Mouse (Mus musculus) lung, embryonic 15.5 days (tissue): ENCODE data around the gene Gapdh. TPM values are rescaled to one million over a fixed set of nuclear protein-coding genes. Genes with fewer than 3 reads are reported as not detected.

Source experiments
- ATAC-seq: fragments of 200-750 bp; cut with Nextera tagmentation; 2 replicates; pipeline ENCODE4 v1.8.0; 2017; ENCODE audit warnings: moderate number of reproducible peaks, borderline replicate concordance; ENCODE audit not compliant: low FRiP score, low TSS enrichment; ENCODE audit errors: extremely low read depth
- H3K27ac ChIP-seq: fragments of 300-500 bp; sonication (generic); 2 replicates; pipeline ENCODE4 v1.5.1; 2015; ENCODE audit warnings: moderate library complexity, mild to moderate bottlenecking, inconsistent platforms
- H3K27me3 ChIP-seq: fragments of 300-500 bp; sonication (generic); 2 replicates; pipeline ENCODE4 v1.6.1; 2015; ENCODE audit warnings: inconsistent platforms
- H3K36me3 ChIP-seq: fragments of 300-500 bp; sonication (generic); 2 replicates; pipeline ENCODE4 v1.6.1; 2015; ENCODE audit warnings: inconsistent platforms
- H3K4me1 ChIP-seq: fragments of 300-500 bp; sonication (generic); 2 replicates; pipeline ENCODE4 v1.6.1; 2015; ENCODE audit warnings: inconsistent platforms
- H3K4me2 ChIP-seq: fragments of 300-500 bp; sonication (generic); 2 replicates; pipeline ENCODE4 v1.6.1; 2015; ENCODE audit warnings: inconsistent platforms, mild to moderate bottlenecking, moderate library complexity
- H3K4me3 ChIP-seq: fragments of 300-500 bp; sonication (generic); 2 replicates; pipeline ENCODE4 v1.5.1; 2015; ENCODE audit warnings: mild to moderate bottlenecking, inconsistent platforms
- H3K9ac ChIP-seq: fragments of 300-500 bp; sonication (generic); 2 replicates; pipeline ENCODE4 v1.6.1; 2015; ENCODE audit warnings: inconsistent platforms
- H3K9me3 ChIP-seq: fragments of 300-500 bp; sonication (generic); 2 replicates; pipeline ENCODE4 v1.6.1; 2016; ENCODE audit warnings: inconsistent platforms
- WGBS: fragments of 180-500 bp; shearing (Covaris S2); methylation state at CpG from one replicate; pipeline ENCODE4 v1.1.7; 2015; 5-methylcytosine and 5-hydroxymethylcytosine counted together
- polyA plus RNA-seq: library from polyadenylated mRNA; unstranded; fragments of >200 nt; fragmentation: Nextera tagmentation; extraction: Ambion mirVana; gene quantifications from 2 replicates; pipeline ENCODE4 v1.2.1, GENCODE M21; 2015

The Gapdh gene
- polyA plus RNA-seq, 1 experiment from 2014 or later = 1,765 TPM

DNA sequence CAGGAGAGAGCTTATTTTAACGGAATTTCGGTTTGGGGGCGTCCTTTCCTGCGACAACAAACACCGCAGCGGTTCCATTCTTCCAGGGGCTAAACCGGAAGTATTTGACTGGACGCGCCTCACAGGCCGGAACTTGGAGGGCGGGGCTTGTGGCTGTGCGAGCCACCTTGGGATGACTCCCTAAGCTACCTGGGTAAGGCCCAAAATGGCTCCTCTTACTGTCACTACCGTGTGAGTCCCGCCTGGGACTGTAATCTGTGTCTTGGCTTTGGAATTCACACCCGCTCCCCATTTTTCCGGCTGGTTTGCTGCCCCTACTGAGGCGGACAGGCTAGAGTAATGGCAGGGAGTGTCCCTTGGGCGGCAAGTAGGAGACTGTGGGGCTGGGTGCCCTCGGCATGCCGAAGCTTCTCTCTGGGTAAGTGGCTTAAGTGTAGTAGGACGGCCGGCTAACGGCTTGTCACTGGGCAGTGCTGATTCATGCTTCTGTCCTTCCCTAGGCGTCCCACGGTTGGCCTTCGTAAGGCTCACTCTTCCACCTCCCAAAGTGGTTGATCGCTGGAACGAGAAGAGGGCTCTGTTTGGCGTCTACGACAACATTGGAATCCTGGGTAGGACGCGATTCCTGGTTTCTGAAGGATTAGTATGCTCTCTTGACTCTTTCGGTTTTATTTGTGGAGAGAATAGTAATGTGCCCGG is 25.9 kb upstream of the Gapdh start:
- peak; percentile 93 for ATAC-seq
- Histone ChIP-seq H3K9me3 (no peaks in the 10 kb centered on the region), H3K27ac (peak overlapping the region; percentile 99), H3K36me3 (peaks cover 48% of the 10 kb centered on the region), H3K4me1 (peaks cover 22% of the 10 kb centered on the region), H3K4me3 (peak overlapping the region; percentile 64), H3K4me2 (peak overlapping the region; percentile 66), H3K9ac (peak overlapping the region; percentile 80), H3K27me3 (no peaks in the 10 kb centered on the region)
- WGBS = under 1% methylated on average over 34 of the region's 34 CpGs

DNA sequence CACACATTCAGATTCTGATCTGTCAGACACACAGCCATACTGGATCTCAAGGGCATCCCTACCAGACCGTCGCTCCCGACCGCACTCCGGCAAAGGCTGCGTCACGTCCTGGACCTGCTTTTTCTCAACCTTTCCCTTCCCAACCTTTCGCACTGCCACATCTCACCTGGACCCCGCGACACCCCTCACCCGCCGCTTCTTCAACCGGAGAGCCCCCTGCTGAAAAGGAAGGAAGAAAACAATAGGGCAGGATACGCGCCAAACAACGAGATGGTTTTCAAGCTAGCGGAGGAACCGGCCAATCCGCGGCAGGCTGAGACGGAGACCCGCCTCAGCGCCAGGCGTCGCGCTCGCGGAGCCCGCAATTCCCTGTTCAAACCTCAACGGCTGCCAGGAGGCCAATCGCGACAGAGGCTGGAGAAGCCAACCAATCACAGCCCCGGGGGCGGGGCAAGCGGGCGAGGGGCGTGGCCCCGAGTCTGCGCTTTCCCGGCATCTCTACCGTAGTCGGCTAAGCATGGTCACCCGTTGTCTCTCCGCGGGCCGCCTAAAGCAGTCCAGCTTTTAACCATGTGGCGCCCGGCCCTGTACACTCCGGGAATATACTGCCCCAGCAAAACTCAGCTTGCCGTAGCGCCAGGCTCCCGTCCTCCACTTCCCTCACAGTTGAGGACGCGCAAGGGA is 25.2 kb upstream of the Gapdh start, which contains the start of the genes Ncapd2 and Mrpl51:
Gene Ncapd2 (minus strand): TSS at position 370 of the 684 bp plus-strand sequence.
Gene Mrpl51 (plus strand): TSS at position 470 of the 684 bp plus-strand sequence.
- peak; percentile 97 for ATAC-seq
- H3K9ac ChIP-seq = peak within 1 kb of the TSS; percentile 80
- peaks cover 55% of the 10 kb centered on the region for H3K36me3 ChIP-seq
- under 1% methylated on average over 54 of the region's 54 CpGs for whole genome bisulfite sequencing
- no peaks in the 10 kb centered on the region for H3K27me3 ChIP-seq
- no peaks in the 10 kb centered on the region for H3K9me3 ChIP-seq
- H3K4me2 ChIP-seq = peak within 1 kb of the TSS; percentile 66
- H3K27ac ChIP-seq = peak within 1 kb of the TSS; percentile 99
- peak within 1 kb of the TSS; percentile 64 for H3K4me3 ChIP-seq
- H3K4me1 ChIP-seq = peaks cover 22% of the 10 kb centered on the region

DNA sequence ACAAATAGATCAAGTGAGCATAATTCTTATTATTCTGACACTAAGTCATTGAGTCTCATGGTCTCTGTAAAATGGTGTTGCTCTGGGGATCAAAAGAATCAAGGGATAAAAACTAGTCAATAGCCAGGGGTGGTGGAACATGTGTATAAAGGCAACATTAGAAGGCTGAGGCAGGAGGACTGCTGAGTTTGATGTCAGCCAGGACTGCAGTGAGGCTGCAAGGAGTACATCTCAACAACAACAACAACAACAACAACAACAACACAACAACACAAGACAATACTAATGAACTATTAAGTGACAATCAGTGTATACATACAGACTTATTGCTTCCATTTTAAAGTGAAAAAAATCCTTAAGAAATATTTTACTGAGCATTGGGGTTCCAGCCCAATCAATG is 24.5 kb upstream of the Gapdh start:
- H3K4me1 ChIP-seq = peaks cover 22% of the 10 kb centered on the region
- H3K27me3 ChIP-seq = no peaks in the 10 kb centered on the region
- peaks cover 61% of the 10 kb centered on the region for H3K36me3 ChIP-seq
- peak overlapping the region; percentile 67 for H3K9ac ChIP-seq
- H3K4me2 ChIP-seq = peak overlapping the region; percentile 58
- ATAC-seq = no peak
- H3K27ac ChIP-seq = peak overlapping the region; percentile 99
- H3K4me3 ChIP-seq = peak overlapping the region; percentile 64
- no peaks in the 10 kb centered on the region for H3K9me3 ChIP-seq

DNA sequence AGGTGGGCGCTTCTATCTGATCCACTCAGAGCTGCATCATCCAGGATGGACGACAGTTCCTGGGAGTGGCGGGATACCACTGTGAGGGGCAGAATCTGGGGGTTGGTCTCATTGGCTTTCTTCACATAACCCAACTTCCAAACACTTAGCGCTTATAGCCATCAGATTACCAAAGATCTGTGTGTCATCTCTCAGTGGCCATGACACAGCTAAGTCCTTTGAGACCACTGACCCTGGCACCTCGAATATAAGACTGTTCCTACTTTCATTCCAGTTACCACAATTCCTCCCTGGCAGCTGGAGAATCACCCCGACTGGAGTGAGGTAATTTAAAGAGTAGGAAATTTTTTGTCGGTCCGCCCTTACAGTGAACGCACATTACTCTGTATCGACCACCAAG is 19.9 kb upstream of the Gapdh start:
- no peak for ATAC-seq
- Histone ChIP-seq H3K27me3 (no peaks in the 10 kb centered on the region), H3K4me2 (no peak overlapping the region), H3K9ac (no peak overlapping the region), H3K9me3 (no peaks in the 10 kb centered on the region), H3K36me3 (peaks cover 84% of the 10 kb centered on the region), H3K4me1 (peaks cover 10% of the 10 kb centered on the region), H3K27ac (no peak overlapping the region), H3K4me3 (no peak overlapping the region)
- 96% methylated on average over 10 of the region's 10 CpGs for WGBS

- H3K4me1 ChIP-seq = no peaks in the 10 kb centered on the region
- H3K4me2 ChIP-seq = no peak overlapping the region
- WGBS = 78% methylated on average over 5 of the region's 5 CpGs
- H3K4me3 ChIP-seq = no peak overlapping the region
- H3K9ac ChIP-seq = no peak overlapping the region
- H3K9me3 ChIP-seq = no peaks in the 10 kb centered on the region
- H3K27ac ChIP-seq = no peak overlapping the region
- ATAC-seq = no peak
- peaks cover 97% of the 10 kb centered on the region for H3K36me3 ChIP-seq
- no peaks in the 10 kb centered on the region for H3K27me3 ChIP-seq
These were observed 15.9 kb upstream of the Gapdh start for GRCm38 (mm10) chr6:125182133-125182532.

DNA sequence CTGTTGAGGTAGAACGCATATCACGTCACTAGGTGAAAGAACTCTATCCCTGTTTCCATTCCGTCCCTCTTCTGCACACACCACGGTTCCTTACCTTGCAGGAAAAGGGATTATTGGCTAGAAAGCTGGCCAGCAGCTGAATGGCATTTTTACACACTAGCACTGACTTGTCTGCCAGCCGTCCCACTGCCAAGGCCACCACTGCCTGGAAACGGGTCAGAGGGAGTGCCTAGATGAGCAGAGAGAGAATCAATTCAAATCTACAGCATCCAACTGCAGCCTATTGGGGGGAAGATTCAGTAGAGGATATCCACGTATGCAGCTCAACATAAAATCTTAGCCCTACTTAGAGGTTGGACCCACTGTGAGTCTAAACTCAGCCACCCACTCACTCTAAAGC is 13.3 kb upstream of the Gapdh start:
- no peaks in the 10 kb centered on the region for H3K27me3 ChIP-seq
- H3K36me3 ChIP-seq = peaks cover 97% of the 10 kb centered on the region
- H3K9me3 ChIP-seq = no peaks in the 10 kb centered on the region
- H3K9ac ChIP-seq = no peak overlapping the region
- H3K4me1 ChIP-seq = no peaks in the 10 kb centered on the region
- H3K4me2 ChIP-seq = no peak overlapping the region
- ATAC-seq = no peak
- 95% methylated on average over 7 of the region's 7 CpGs for WGBS
- no peak overlapping the region for H3K27ac ChIP-seq
- no peak overlapping the region for H3K4me3 ChIP-seq

DNA sequence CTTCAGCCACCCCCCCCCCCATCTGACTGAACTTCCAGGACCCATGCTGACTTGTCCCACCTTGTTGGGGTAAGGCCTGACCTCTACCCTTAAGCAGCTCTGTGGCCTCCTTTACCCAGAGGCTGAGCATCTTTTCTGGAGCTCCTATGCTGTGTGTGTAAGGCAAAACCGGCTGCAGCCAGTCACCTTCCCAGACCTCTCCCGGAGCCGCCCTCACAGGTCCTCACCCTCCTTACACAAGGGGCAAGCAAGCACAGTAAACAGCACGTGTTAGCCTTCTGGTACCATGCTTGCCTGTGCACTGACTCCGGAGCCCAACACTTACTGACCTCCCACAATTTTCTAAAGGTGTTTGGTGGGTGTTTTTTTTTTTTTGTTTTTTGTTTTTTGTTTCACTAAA is 9.2 kb upstream of the Gapdh start:
- no peaks in the 10 kb centered on the region for H3K4me1 ChIP-seq
- H3K27ac ChIP-seq = no peak overlapping the region
- H3K36me3 ChIP-seq = peaks cover 96% of the 10 kb centered on the region
- H3K4me3 ChIP-seq = no peak overlapping the region
- no peak overlapping the region for H3K4me2 ChIP-seq
- 89% methylated on average over 5 of the region's 5 CpGs for WGBS
- ATAC-seq = no peak
- no peaks in the 10 kb centered on the region for H3K27me3 ChIP-seq
- H3K9me3 ChIP-seq = no peaks in the 10 kb centered on the region
- H3K9ac ChIP-seq = no peak overlapping the region

DNA sequence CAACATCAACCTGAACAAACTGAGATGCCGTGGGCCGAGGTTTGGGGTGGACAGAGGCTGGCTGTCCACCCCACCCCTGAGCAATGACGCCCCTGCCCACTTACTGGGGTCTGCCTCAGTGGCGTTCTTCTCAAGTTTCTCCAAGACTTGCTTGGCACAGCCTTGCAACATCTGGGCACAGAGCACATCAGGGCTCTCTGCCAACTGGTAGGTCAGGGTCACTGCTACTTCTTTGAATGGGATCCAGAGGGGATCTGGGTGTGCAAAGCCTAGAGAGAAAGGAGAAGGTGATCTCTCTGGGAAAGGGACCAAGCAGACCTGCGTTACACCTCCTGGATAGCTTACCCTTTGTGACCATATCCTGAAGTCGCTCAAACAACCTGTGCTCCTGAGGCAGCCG is 7.0 kb upstream of the Gapdh start:
- H3K4me3 ChIP-seq = no peak overlapping the region
- H3K4me1 ChIP-seq = no peaks in the 10 kb centered on the region
- WGBS = 86% methylated on average over 7 of the region's 7 CpGs
- ATAC-seq = no peak
- H3K27me3 ChIP-seq = no peaks in the 10 kb centered on the region
- H3K9ac ChIP-seq = no peak overlapping the region
- peaks cover 98% of the 10 kb centered on the region for H3K36me3 ChIP-seq
- no peaks in the 10 kb centered on the region for H3K9me3 ChIP-seq
- H3K27ac ChIP-seq = no peak overlapping the region
- no peak overlapping the region for H3K4me2 ChIP-seq

GRCm38 (mm10) chr6:125172474-125172873 is 6.2 kb upstream of the Gapdh start:
- Histone ChIP-seq H3K36me3 (peaks cover 98% of the 10 kb centered on the region), H3K9me3 (no peaks in the 10 kb centered on the region), H3K9ac (no peak overlapping the region), H3K27me3 (no peaks in the 10 kb centered on the region), H3K4me3 (no peak overlapping the region), H3K4me1 (peaks cover 4% of the 10 kb centered on the region), H3K4me2 (no peak overlapping the region), H3K27ac (no peak overlapping the region)
- ATAC-seq = no peak
- 57% methylated on average over 2 of the region's 2 CpGs for WGBS

DNA sequence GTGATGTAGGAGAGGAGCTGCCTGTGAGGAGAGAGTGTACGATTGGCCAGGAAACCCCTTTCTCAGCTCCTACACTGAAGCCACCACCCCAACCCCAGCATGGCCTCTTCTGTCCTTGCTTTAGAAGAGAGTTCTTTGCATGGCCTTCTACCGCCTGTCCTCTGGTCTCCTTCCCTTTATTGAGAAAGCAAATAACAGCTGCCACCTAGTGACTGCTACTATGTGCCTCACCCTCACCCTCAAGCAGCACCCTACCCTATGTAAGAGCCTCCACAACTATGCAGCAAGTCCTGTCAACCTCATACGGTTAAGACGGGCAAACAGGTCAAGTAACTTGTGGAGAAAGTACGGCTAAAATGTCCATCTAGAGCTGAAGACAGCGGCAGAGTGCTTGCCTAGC is 3.9 kb upstream of the Gapdh start:
- H3K36me3 ChIP-seq = peaks cover 76% of the 10 kb centered on the region
- H3K9ac ChIP-seq = no peak overlapping the region
- H3K4me3 ChIP-seq = no peak overlapping the region
- peaks cover 19% of the 10 kb centered on the region for H3K4me1 ChIP-seq
- 74% methylated on average over 6 of the region's 6 CpGs for whole genome bisulfite sequencing
- ATAC-seq = no peak
- H3K4me2 ChIP-seq = no peak overlapping the region
- no peaks in the 10 kb centered on the region for H3K9me3 ChIP-seq
- no peaks in the 10 kb centered on the region for H3K27me3 ChIP-seq
- no peak overlapping the region for H3K27ac ChIP-seq

DNA sequence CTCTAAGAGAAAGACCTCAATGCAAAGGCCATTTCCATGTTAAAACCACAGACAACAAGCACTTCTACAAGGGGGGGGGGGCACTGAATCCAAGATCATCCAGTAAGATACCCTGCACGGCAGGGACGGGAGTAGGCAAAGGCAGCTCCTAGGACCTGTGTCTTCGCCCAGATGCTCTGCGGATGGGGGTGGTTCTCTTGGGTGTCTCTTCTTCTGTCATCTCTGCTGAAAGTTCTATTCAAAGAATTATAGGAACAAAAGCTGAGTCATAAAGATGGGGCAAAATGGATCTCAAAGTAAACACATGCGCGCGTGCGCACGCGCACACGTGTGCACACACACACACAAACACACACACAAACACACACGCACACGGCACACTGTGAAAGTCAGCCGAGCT is 1.8 kb upstream of the Gapdh start:
- Histone ChIP-seq H3K4me1 (peaks cover 33% of the 10 kb centered on the region), H3K4me2 (no peak overlapping the region), H3K36me3 (peaks cover 64% of the 10 kb centered on the region), H3K27ac (no peak overlapping the region), H3K4me3 (no peak overlapping the region), H3K9ac (no peak overlapping the region), H3K9me3 (no peaks in the 10 kb centered on the region), H3K27me3 (no peaks in the 10 kb centered on the region)
- 86% methylated on average over 14 of the region's 14 CpGs for WGBS
- no peak for ATAC-seq

- no peaks in the 10 kb centered on the region for H3K27me3 ChIP-seq
- peak overlapping the region; percentile 53 for H3K9ac ChIP-seq
- H3K36me3 ChIP-seq = peaks cover 57% of the 10 kb centered on the region
These were observed 789 bp upstream of the Gapdh start for GRCm38 (mm10) chr6:125166861-125167650.

More at GRCm38 (mm10) chr6:125166861-125167650, 789 bp upstream of the Gapdh start:
- peak overlapping the region; percentile 97 for H3K27ac ChIP-seq
- peak overlapping the region; percentile 90 for H3K4me2 ChIP-seq
- WGBS = 20% methylated on average over 10 of the region's 10 CpGs
- H3K9me3 ChIP-seq = no peaks in the 10 kb centered on the region
- peak overlapping the region; percentile 83 for H3K4me3 ChIP-seq
- peak; percentile 17 for ATAC-seq
- peaks cover 38% of the 10 kb centered on the region for H3K4me1 ChIP-seq
